27 mouse cellular contexts compared by ENCODE assay signal in genomic region chr8:78099091-78099490, GRCm38 (mm10).
DNase-seq lines count a peak whose midpoint lies in the region; ATAC-seq and TF ChIP-seq lines count a peak whose summit lies in the region.
"Had no signal": no experiment of that assay in that cellular context is flagged by ENCODE, and none has a peak within 500 bp of the region (broad histone marks: within the 10 kb centered on the region; RNA-seq: fewer than 3 reads in every experiment).

No protein-coding gene starts in this region.

- H3K4me3 ChIP-seq in CH12.LX (replicated peaks in 1 of 3; ENCODE audit: low read depth in 2 of 3, low read length in 2 of 3, poor library complexity in 1 of 3) (no peak overlapping the region), ES-Bruce4 (ENCODE audit: low read depth, low read length) (no peak overlapping the region)
- no peak overlapping the region for H3K4me3 ChIP-seq in lung, embryonic 16.5 days (ENCODE audit: low read length)
- H3K4me3 ChIP-seq: embryonic facial prominence, embryonic 15.5 days; heart, embryonic 12.5 days; hindbrain, embryonic 10.5 days; kidney, embryonic 15.5 days; left cerebral cortex, adult 2 months; megakaryocyte, embryonic 14.5 days; midbrain, embryonic 13.5 days had no signal

- H3K27me3 ChIP-seq in CH12.LX (replicated peaks) (no peaks in the 10 kb centered on the region), ES-Bruce4 (ENCODE audit: control insufficient read depth, insufficient read depth, low read length, poor library complexity, severe bottlenecking) (no peaks in the 10 kb centered on the region)
- H3K27me3 ChIP-seq in lung, embryonic 16.5 days (ENCODE audit: control insufficient read depth, insufficient read depth, low read depth, low read length) = no peaks in the 10 kb centered on the region
- H3K27me3 ChIP-seq: embryonic facial prominence, embryonic 15.5 days; heart, embryonic 12.5 days; kidney, embryonic 15.5 days; megakaryocyte, embryonic 14.5 days; midbrain, embryonic 13.5 days had no signal

- TF ChIP-seq POLR2A in CH12.LX (IDR thresholded peaks at IDR 0.05; ENCODE audit: low read depth, low read length) (no peak), ES-Bruce4 (IDR thresholded peaks at IDR 0.05; ENCODE audit: insufficient read depth, low read length) (no peak)

- peaks cover 7 to 45% of the 10 kb centered on the region in 2 experiments for H3K4me1 ChIP-seq in CH12.LX (ENCODE audit: control insufficient read depth in 1 of 2, insufficient read depth in 2 of 2)
- H3K4me1 ChIP-seq in ES-Bruce4 (ENCODE audit: control insufficient read depth, insufficient read depth, low read length) = no peaks in the 10 kb centered on the region
- H3K4me1 ChIP-seq in lung, embryonic 16.5 days (replicated peaks; ENCODE audit: control insufficient read depth, insufficient read depth, low read length) = 0 out of 2 replicates have a peak, but pooled peaks cover 2% of the 10 kb centered on the region
- H3K4me1 ChIP-seq: embryonic facial prominence, embryonic 15.5 days; heart, embryonic 12.5 days; kidney, embryonic 15.5 days; megakaryocyte, embryonic 14.5 days had no signal

- H3K9ac ChIP-seq in CH12.LX (ENCODE audit: insufficient read depth, low read depth) = no peak overlapping the region
- H3K9ac ChIP-seq in ES-Bruce4 (ENCODE audit: low read depth, poor library complexity, severe bottlenecking) = no peak overlapping the region
- H3K9ac ChIP-seq in lung, embryonic 16.5 days (ENCODE audit: low read length) = no peak overlapping the region
- H3K9ac ChIP-seq: embryonic facial prominence, embryonic 15.5 days; heart, embryonic 12.5 days; kidney, embryonic 15.5 days; midbrain, embryonic 13.5 days had no signal

- no peak overlapping the region for H3K4me2 ChIP-seq in CH12.LX (ENCODE audit: insufficient read depth, low read depth, poor library complexity, severe bottlenecking)
- no peak overlapping the region for H3K4me2 ChIP-seq in lung, embryonic 16.5 days (ENCODE audit: low read depth, low read length)
- H3K4me2 ChIP-seq: embryonic facial prominence, embryonic 15.5 days; heart, embryonic 12.5 days; kidney, embryonic 15.5 days; midbrain, embryonic 13.5 days had no signal

- no peak for TF ChIP-seq RAD21 in CH12.LX (IDR thresholded peaks at IDR 0.05; ENCODE audit: low read depth, low read length)

- dilution Hi-C loops in CH12.LX (cut with MboI; ENCODE audit: extremely low pct_ligation_motif_present, extremely low pct_unique_long_range_greater_than_20kb, low sequenced_read_pairs) = no loop called here

- TF ChIP-seq CTCF in CH12.LX (conservative IDR thresholded peaks at IDR 0.05 in 1 of 2, IDR thresholded peaks at IDR 0.05 in 1 of 2; ENCODE audit: low read depth in 2 of 2, low read length in 2 of 2) (peak in 1 of 2 experiments; percentile 31; a peak in 2 of 4 replicates), ES-Bruce4 (IDR thresholded peaks at IDR 0.05; ENCODE audit: low read depth, low read length) (no peak)

- H3K79me2 ChIP-seq in CH12.LX (replicated peaks; ENCODE audit: control insufficient read depth, extremely low read depth, insufficient read depth, poor library complexity, severe bottlenecking) = no peaks in the 10 kb centered on the region

- DNase-seq in CH12.LX (ENCODE audit: extremely low read depth) = no peak
- DNase-seq in lung, postnatal 4 days = peak; percentile 47 to 57
- DNase-seq in adrenal gland, adult 8-10 months = no peak
- no peak for DNase-seq in cerebellum, adult 11-12 months
- DNase-seq: adrenal gland, postnatal 10 days; cerebellum, adult 8-10 months; cerebellum, postnatal 36 days; gastrocnemius, postnatal 10 days; heart, postnatal 10 days; kidney, postnatal 4 days; layer of hippocampus, adult 9-11 months; liver; thymus, postnatal 14 days had no signal

- WGBS in lung, embryonic 16.5 days = 40% methylated on average over 3 of the region's 3 CpGs

- H3K27ac ChIP-seq in CH12.LX (ENCODE audit: insufficient read depth, low read depth) (no peak overlapping the region), ES-Bruce4 (ENCODE audit: insufficient read depth, low read length) (peak overlapping the region; percentile 99)
- H3K27ac ChIP-seq in lung, embryonic 16.5 days (ENCODE audit: low read length) = no peak overlapping the region
- H3K27ac ChIP-seq: embryonic facial prominence, embryonic 15.5 days; hindbrain, embryonic 10.5 days; kidney, embryonic 15.5 days; left cerebral cortex, adult 2 months; midbrain, embryonic 13.5 days had no signal

- TF ChIP-seq EP300 in CH12.LX (IDR thresholded peaks at IDR 0.05; ENCODE audit: low read length) (no peak), ES-Bruce4 (IDR thresholded peaks at IDR 0.05; ENCODE audit: insufficient read depth, low read depth, low read length) (no peak)

- in situ Hi-C loops in CH12.LX (cut with MboI; ENCODE audit: low pct_ligation_motif_present, low pct_unique_long_range_greater_than_20kb, low sequenced_read_pairs) = no loop called here

- no peaks in the 10 kb centered on the region for H3K36me3 ChIP-seq in CH12.LX (replicated peaks in 1 of 2; ENCODE audit: control insufficient read depth in 1 of 2, insufficient read depth in 1 of 2, low read length in 1 of 2)
- H3K36me3 ChIP-seq in ES-Bruce4 (ENCODE audit: control insufficient read depth, insufficient read depth, low read length, poor library complexity, severe bottlenecking) = peaks cover 4% of the 10 kb centered on the region; the same call in 1 of the 2 replicates
- no peaks in the 10 kb centered on the region for H3K36me3 ChIP-seq in lung, embryonic 16.5 days (ENCODE audit: control insufficient read depth, insufficient read depth, low read length)
- H3K36me3 ChIP-seq: embryonic facial prominence, embryonic 15.5 days; G1E; heart, embryonic 12.5 days; hindbrain, embryonic 10.5 days; kidney, embryonic 15.5 days; midbrain, embryonic 13.5 days had no signal

- H3K9me3 ChIP-seq in CH12.LX (replicated peaks; ENCODE audit: low read length) = no peaks in the 10 kb centered on the region
- peaks cover 21% of the 10 kb centered on the region for H3K9me3 ChIP-seq in ES-Bruce4 (replicated peaks; ENCODE audit: control insufficient read depth, insufficient read depth, low read length, poor library complexity, severe bottlenecking)
- H3K9me3 ChIP-seq in lung, embryonic 16.5 days (ENCODE audit: control insufficient read depth, low read length) = no peaks in the 10 kb centered on the region
- H3K9me3 ChIP-seq: embryonic facial prominence, embryonic 15.5 days; G1E; heart, embryonic 12.5 days; hindbrain, embryonic 10.5 days; kidney, embryonic 15.5 days; megakaryocyte, embryonic 14.5 days; midbrain, embryonic 13.5 days had no signal

- ATAC-seq in lung, embryonic 16.5 days (ENCODE audit: low read depth) = peak; percentile 73
- ATAC-seq in megakaryocyte progenitor cell, adult 5-6 weeks (replicated peaks; ENCODE audit: poor library complexity) = no peak
- ATAC-seq: activated CD4-positive, CD25-positive, alpha-beta regulatory T cell, adult 4 months; intestine, postnatal 0 days; Patski had no signal

TF ChIP-seq in CH12.LX, 34 proteins besides CTCF, POLR2A, EP300 and RAD21:
- TF ChIP-seq PAX5 (IDR thresholded peaks at IDR 0.05; ENCODE audit: low read length) (no peak), JUN (IDR thresholded peaks at IDR 0.05; ENCODE audit: insufficient read depth, low read depth, low read length) (no peak), CHD2 (IDR thresholded peaks at IDR 0.05; ENCODE audit: low read length) (no peak), JUND (conservative IDR thresholded peaks at IDR 0.05; ENCODE audit: low read depth, low read length) (no peak), SMC3 (IDR thresholded peaks at IDR 0.05; ENCODE audit: low read depth, low read length) (peak; percentile 5; the same call in 1 of the 2 replicates), NELFE (IDR thresholded peaks at IDR 0.05; ENCODE audit: low read depth, low read length) (no peak), USF2 (conservative IDR thresholded peaks at IDR 0.05; ENCODE audit: low read depth, low read length) (no peak)

Comparison
In these comparisons a context has a peak if more than half of its experiments do, and no peak if none do; other contexts are left out.
1. DNase-seq: peak in lung, postnatal 4 days (2 of 2); none in CH12.LX (single experiment), adrenal gland, adult 8-10 months (single experiment) and cerebellum, adult 11-12 months (single experiment).